Mouse (Mus musculus) embryonic stem cell, embryonic (primary cell): ENCODE measurements at regions not wholly inside any gene's neighbourhood (a gene's known extent, or its start where the extent isn't known, plus 50 kb on each side); places are given as distances from the start of the nearest gene placed in this dataset.

Experiments
- CTCF ChIA-PET, 4 experiments: fragments of 300-600 bp in 2 of 4; fragments of 350-600 bp in 2 of 4; sonication (Branson Sonifier 250); formaldehyde crosslinking; loops; one replicate each; lab custom pipeline; 2022; ENCODE audit warnings: inconsistent platforms in 2 of 4; lab: Charles Lee
- POLR2A ChIA-PET, 4 experiments: fragments of 300-600 bp in 2 of 4; fragments of 350-600 bp in 2 of 4; sonication (Branson Sonifier 250); formaldehyde crosslinking; loops; one replicate each; lab custom pipeline; 2022; ENCODE audit warnings: antibody characterized with exemption in 4 of 4, inconsistent platforms in 1 of 4; lab: Charles Lee

DNA sequence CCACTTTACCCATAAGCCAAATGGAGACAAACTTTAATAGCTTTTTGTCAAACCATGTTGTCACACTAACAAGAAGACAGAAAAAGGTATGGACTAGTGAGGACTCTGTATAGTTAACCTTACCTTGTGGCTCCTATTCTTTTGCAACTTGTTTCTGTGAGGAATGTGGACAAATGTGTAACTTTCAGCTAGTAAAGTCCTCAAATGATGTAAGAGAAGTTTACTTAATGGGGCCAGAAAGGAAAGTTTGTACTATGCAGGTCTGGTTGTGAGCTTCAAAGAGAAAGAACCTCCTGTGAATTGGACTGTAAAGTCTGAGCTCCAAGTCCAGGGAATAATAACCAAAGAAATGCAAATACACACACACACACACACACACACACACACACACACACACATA is 356.7 kb upstream of the Atxn7l3b start:
- POLR2A ChIA-PET = no interaction called here
- CTCF ChIA-PET = no interaction called here

DNA sequence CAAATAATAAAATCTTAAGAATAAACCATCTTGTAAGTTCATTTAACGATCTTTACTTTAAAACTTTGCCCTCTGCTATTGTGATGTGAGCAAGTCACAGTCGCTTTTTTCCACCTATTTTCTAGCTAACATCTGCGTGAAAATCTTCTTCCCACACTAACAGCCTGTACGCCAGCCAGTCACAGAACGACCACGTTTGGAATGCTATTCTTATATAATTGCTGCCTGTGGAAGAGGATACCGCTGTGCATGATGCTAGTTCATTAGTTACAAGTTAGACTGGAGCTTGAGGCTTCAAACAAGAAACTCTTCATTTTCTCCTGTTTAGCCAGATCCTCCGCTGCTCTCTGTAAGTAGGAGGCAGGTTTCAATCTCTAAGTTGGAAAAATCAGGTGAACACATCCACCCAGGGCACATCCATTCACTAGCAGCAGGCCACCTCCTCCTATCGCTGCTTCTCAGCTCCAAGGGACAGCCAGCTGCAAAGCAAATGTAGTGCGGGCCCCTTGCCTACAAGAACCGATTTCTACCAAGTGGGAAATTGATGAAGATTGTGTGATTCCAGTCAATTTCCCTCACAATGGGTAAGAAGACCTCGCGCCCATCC is 312.1 kb upstream of the Atxn7l3b start:
- ChIA-PET CTCF (no interaction called here), POLR2A (interaction anchor here in 1 of 4 experiments (0.7 kb wide), 1 partner anchor 10 kb away, joined by 5 read pairs; no protein-coding TSS in a partner anchor)
